Mouse (Mus musculus) olfactory bulb, adult 2 months (tissue): ENCODE measurements around the gene Lamc1. TPM values are rescaled to one million over a fixed set of nuclear protein-coding genes. Genes with fewer than 3 reads are reported as not detected.

Source experiments
- H3K27ac ChIP-seq: fragments of 200-500 bp; 2 replicates; pipeline ENCODE4 v1.5.1; 2012; ENCODE audit warnings: low read depth, low read length; ENCODE audit not compliant: insufficient read depth
- H3K4me1 ChIP-seq: fragments of 200-500 bp; 2 replicates; pipeline ENCODE4 v1.6.1; 2012; ENCODE audit warnings: low read length; ENCODE audit not compliant: control insufficient read depth, insufficient read depth
- H3K4me3 ChIP-seq: fragments of 200-500 bp; 2 replicates; pipeline ENCODE4 v1.5.1; 2012; ENCODE audit warnings: mild to moderate bottlenecking, low read depth, low read length, moderate library complexity; ENCODE audit not compliant: insufficient read depth
- CTCF ChIP-seq: fragments of 200-500 bp; IDR thresholded peaks from 2 replicates; pipeline ENCODE4 v1.5.1; 2012; ENCODE audit warnings: low read depth, mild to moderate bottlenecking, low read length, moderate library complexity; ENCODE audit not compliant: insufficient read depth
- POLR2A ChIP-seq: fragments of 200-500 bp; IDR thresholded peaks from 2 replicates; pipeline ENCODE4 v1.6.1; 2012; ENCODE audit warnings: mild to moderate bottlenecking, low read depth, low read length, moderate library complexity; ENCODE audit not compliant: insufficient read depth
- WGBS: fragments of 180-500 bp; shearing (Covaris S2); methylation state at CpG from one replicate; pipeline ENCODE4 v1.1.7; 2018; 5-methylcytosine and 5-hydroxymethylcytosine counted together
- polyA plus RNA-seq: library from polyadenylated mRNA; stranded (reverse); fragments of >200 nt; gene quantifications from 2 replicates; pipeline ENCODE4 v1.2.4, GENCODE M21; 2012; ENCODE audit warnings: low replicate concordance; ENCODE audit not compliant: missing spikeins, insufficient read depth, insufficient read length

The Lamc1 gene
- polyA plus RNA-seq, 1 experiment: not detected

GRCm38 (mm10) chr1:153320121-153320520, 12.5 kb downstream of the Lamc1 start:
- TF ChIP-seq CTCF: no peak
- no peak for TF ChIP-seq POLR2A
- no peak overlapping the region for H3K4me3 ChIP-seq
- 80% methylated on average over 4 of the region's 4 CpGs for WGBS
- H3K4me1 ChIP-seq: peaks cover 7% of the 10 kb centered on the region; the same call in 1 of the 2 replicates
- H3K27ac ChIP-seq: no peak overlapping the region

GRCm38 (mm10) chr1:153318741-153319140, 13.8 kb downstream of the Lamc1 start:
- Histone ChIP-seq H3K4me1 (peaks cover 7% of the 10 kb centered on the region; the same call in 1 of the 2 replicates), H3K4me3 (no peak overlapping the region), H3K27ac (no peak overlapping the region)
- 98% methylated on average over 1 of the region's 1 CpGs for WGBS
- TF ChIP-seq CTCF (no peak), POLR2A (no peak)

GRCm38 (mm10) chr1:153318287-153318686, 14.3 kb downstream of the Lamc1 start:
- H3K4me1 ChIP-seq: peaks cover 7% of the 10 kb centered on the region; the same call in 1 of the 2 replicates
- TF ChIP-seq CTCF (no peak), POLR2A (no peak)
- H3K4me3 ChIP-seq: no peak overlapping the region
- H3K27ac ChIP-seq: no peak overlapping the region
- 95% methylated on average over 7 of the region's 7 CpGs for WGBS

- no peak overlapping the region; the same call in 1 of the 2 replicates for H3K27ac ChIP-seq
These were observed 14.9 kb downstream of the Lamc1 start for GRCm38 (mm10) chr1:153317486-153318260.

GRCm38 (mm10) chr1:153316956-153317355, 15.6 kb downstream of the Lamc1 start:
- Histone ChIP-seq H3K27ac (no peak overlapping the region), H3K4me1 (peaks cover 7% of the 10 kb centered on the region; the same call in 1 of the 2 replicates), H3K4me3 (no peak overlapping the region)
- TF ChIP-seq CTCF: no peak
- no peak for TF ChIP-seq POLR2A
- WGBS: 84% methylated on average over 8 of the region's 8 CpGs

More at GRCm38 (mm10) chr1:153317486-153318260, 14.9 kb downstream of the Lamc1 start:
- peaks cover 7% of the 10 kb centered on the region; the same call in 1 of the 2 replicates for H3K4me1 ChIP-seq
- 84% methylated on average over 16 of the region's 16 CpGs for WGBS
- TF ChIP-seq POLR2A (no peak), CTCF (no peak)
- H3K4me3 ChIP-seq: no peak overlapping the region

GRCm38 (mm10) chr1:153316286-153316685, 16.3 kb downstream of the Lamc1 start:
- Histone ChIP-seq H3K27ac (no peak overlapping the region), H3K4me1 (peaks cover 5% of the 10 kb centered on the region; the same call in 1 of the 2 replicates), H3K4me3 (no peak overlapping the region)
- TF ChIP-seq CTCF: no peak
- no peak for TF ChIP-seq POLR2A

- TF ChIP-seq CTCF: no peak
- TF ChIP-seq POLR2A: no peak
- H3K27ac ChIP-seq: no peak overlapping the region
- no peak overlapping the region for H3K4me3 ChIP-seq
- 76% methylated on average over 6 of the region's 6 CpGs for WGBS
- H3K4me1 ChIP-seq: peaks cover 4% of the 10 kb centered on the region; the same call in 1 of the 2 replicates
These were observed 17.5 kb downstream of the Lamc1 start for GRCm38 (mm10) chr1:153315121-153315520.

GRCm38 (mm10) chr1:153312992-153313391, 19.6 kb downstream of the Lamc1 start:
- H3K27ac ChIP-seq: no peak overlapping the region
- WGBS: 84% methylated on average over 5 of the region's 5 CpGs
- TF ChIP-seq CTCF (no peak), POLR2A (no peak)
- H3K4me1 ChIP-seq: peaks cover 14% of the 10 kb centered on the region
- H3K4me3 ChIP-seq: no peak overlapping the region

- 66% methylated on average over 5 of the region's 5 CpGs for WGBS
- H3K27ac ChIP-seq: no peak overlapping the region
These were observed 22.4 kb downstream of the Lamc1 start for GRCm38 (mm10) chr1:153310190-153310589.

More at GRCm38 (mm10) chr1:153310190-153310589, 22.4 kb downstream of the Lamc1 start:
- no peak overlapping the region for H3K4me3 ChIP-seq
- H3K4me1 ChIP-seq: peaks cover 11% of the 10 kb centered on the region
- TF ChIP-seq POLR2A: no peak
- no peak for TF ChIP-seq CTCF
